Mouse (Mus musculus): ENCODE measurements around the gene E2f2.

GRCm38 (mm10) chr4:136170401-136170800, 1.8 kb upstream of the E2f2 start:
- TF ChIP-seq CTCF (IDR thresholded peaks at IDR 0.05; ENCODE audit: low read depth), result no peak
- no peak for TF ChIP-seq EP300 (IDR thresholded peaks at IDR 0.05; ENCODE audit: low read depth)
